Mouse (Mus musculus) monocyte, adult 59 days (primary cell): ENCODE measurements around the gene Brwd1. TPM values are rescaled to one million over a fixed set of nuclear protein-coding genes. Genes with fewer than 3 reads are reported as not detected.

Source experiments
- total RNA-seq, 2 experiments: library from RNA; stranded (reverse); gene quantifications; one replicate each; pipeline ENCODE4 v1.2.4; 2023

Brwd1 gene
- 10 to 100 TPM; 59.9 to 69.8 TPM for total RNA-seq

GRCm38 (mm10) chr16:96082301-96083178 is at the start of gene Brwd1:
Brwd1 (minus strand) TSS chr16:96082526.

DNA sequence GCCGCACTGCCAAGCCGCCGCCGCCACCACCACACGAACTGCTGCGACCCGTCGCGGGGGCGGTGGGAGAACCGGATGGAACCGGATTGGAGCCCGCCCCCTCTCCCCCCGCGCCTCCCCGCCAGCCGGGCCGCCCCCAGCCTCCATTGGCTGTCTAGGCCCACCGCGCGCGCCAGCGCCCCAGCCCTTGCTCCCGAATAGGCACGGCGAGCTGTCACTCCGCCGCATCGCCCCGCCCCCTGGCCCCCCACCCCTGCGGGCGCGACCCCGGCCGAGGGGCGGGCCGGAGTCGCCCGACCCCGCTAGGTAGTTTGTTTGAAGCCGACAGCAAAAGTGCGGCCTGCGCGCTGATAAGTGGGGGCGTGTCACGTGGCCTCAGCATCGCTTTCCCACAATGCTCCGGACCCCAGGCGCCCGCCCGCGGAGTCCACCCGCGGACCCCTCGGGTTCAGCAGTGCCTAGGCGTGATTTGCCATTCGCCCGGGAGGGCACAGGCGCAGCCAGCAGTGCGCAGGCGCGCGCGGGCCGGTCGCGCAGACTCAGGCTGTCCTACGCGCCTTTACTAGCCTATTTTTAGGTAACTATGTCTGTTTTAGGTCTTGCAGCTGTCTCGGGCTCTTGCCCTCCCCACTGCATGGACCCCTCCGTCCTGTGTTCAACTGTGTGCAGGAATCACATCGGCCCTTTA is 45.5 kb upstream of the Brwd1 start, which contains the start of gene Hmgn1:
Gene Hmgn1, minus strand, starts transcription at position 73 of the 688 bp plus-strand sequence.

DNA sequence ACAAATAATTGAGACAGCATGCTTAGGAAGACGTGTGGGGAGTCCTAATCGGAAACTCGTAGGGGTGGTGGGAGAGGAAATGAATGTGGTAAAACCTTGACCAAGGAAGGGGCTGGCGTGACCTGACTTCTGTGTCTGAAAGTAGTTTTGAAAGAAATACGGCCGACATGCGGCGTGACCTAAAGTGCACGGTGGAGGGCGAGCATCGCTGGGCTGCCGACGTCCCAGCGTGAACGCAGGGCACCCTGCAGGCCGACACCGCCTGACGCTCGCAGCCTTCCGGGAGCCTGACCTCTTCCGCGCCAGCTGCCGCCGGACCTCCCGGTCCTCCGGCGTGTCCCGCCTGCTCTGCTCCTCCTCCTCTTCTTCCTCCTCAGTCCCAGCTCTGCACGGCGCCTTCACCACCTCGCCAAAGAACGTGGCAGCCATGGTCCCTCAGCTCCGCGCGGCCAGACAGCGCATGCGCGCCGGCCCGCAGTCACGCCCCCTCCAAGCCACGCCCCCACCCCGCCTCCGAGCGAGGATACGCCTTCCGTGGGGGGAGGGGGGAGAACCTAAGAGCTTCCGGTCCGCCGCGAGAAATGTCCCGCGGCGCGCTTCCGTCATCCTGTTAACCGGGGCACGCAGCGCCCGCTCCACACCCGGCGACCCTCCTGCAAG is 91.7 kb downstream of the Brwd1 start, which contains the start of gene Psmg1:
Gene Psmg1, minus strand, starts transcription at position 499 of the 660 bp plus-strand sequence.

Other genes starting within 250 kb of the Brwd1 start
- 10 to 100 TPM; 10.1 to 12.3 TPM for gene Psmg1, start 91.6 kb downstream of the Brwd1 start, total RNA-seq
- 10 to 100 TPM; 13.3 to 26.4 TPM for gene Hmgn1, start 45.2 kb upstream of the Brwd1 start, total RNA-seq
- 1 to 10 TPM; 5.3 to 7.1 TPM for gene Wrb, start 62.9 kb upstream of the Brwd1 start, total RNA-seq
- gene Lca5l, start 109.7 kb upstream of the Brwd1 start, total RNA-seq, result not detected
- gene Sh3bgr, start 117.9 kb upstream of the Brwd1 start, total RNA-seq, result not detected
- gene B3galt5, start 153.3 kb upstream of the Brwd1 start, total RNA-seq, result not detected